Mouse (Mus musculus) megakaryocyte, embryonic 14.5 days (primary cell): ENCODE measurements at regions not wholly inside any gene's neighbourhood (a gene's known extent, or its start where the extent isn't known, plus 50 kb on each side); places are given as distances from the start of the nearest gene placed in this dataset.

Source experiments
- FLI1 ChIP-seq: IDR thresholded peaks from 2 replicates; pipeline ENCODE4 v1.6.1; 2012; ENCODE audit warnings: low read length, inconsistent platforms, mixed read lengths
- GATA1 ChIP-seq: IDR thresholded peaks from 3 replicates; pipeline ENCODE4 v1.6.1; 2012; ENCODE audit warnings: mixed read lengths, low read length, inconsistent platforms, borderline replicate concordance

- TF ChIP-seq GATA1 (no peak), FLI1 (no peak)
These were observed 78.9 kb upstream of the Cmc1 start for GRCm38 (mm10) chr9:118228691-118229427.
